Mouse (Mus musculus) ovary, postnatal 14 days (tissue): ENCODE results near the gene Fbxw11.
"Not testable (repeated sequence)": the region's sequence is repeated elsewhere in the genome, so short reads cannot be mapped to it uniquely, and the experiment has no call there.

Experiments used
- DNase-seq: peaks from one replicate; pipeline ENCODE4 v3.0.0; 2022; ENCODE audit warnings: low spot score

Gene Fbxw11

DNA sequence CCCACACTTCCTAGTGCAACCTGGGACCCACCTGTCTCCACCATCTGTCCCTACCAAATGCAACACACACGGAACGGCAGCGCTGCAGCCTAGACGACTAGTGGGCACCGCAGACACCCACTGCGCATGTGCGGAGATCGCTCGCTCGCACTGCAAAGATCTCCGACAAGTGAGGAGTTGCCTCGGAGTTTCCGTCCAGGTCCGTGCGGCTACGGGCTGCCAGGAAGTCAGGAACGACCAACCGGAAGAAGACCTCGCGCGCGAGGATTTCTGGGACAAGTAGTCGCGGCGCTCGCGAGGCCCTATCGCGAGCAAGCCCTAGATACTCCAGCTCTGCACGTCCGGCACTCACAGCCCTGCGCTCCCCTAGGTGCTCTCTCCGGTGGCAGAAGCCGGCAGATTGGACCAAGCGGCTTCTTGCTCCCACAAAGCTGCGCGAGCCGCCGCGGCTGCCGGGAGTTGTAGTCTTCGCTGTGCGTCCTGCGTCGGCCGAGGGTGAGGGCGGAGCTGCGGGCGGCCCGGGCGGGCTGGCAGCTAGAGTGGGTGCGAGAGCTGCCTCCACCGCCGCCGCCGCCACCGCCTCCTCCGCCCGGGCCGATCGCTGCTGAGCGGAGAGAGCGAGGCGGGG is at the start of gene Fbxw11:
Gene Fbxw11, plus strand, starts transcription at position 476 of the 628 bp plus-strand sequence.
- peak; percentile 85 for DNase-seq

DNA sequence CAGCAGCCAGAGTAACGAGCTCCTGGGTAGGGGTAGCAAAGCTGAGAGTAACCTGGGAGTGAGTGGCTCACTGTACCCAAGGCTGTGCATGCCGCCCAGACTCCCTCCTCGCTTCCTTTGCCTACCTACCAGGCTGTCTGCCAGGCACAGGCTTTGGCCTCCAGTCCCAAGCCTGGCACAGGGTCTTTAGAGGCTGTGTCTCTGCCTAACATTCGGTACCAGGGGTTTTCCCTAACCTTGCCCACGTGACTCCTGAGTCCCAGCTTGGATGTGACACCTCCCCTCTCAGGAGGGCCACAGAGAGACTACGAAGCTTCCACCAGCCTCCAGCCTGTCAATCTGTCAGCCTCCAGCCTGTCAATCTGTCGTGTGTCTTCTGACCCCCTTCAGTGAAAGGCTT is 49.4 kb upstream of the Fbxw11 start:
- no peak for DNase-seq

DNA sequence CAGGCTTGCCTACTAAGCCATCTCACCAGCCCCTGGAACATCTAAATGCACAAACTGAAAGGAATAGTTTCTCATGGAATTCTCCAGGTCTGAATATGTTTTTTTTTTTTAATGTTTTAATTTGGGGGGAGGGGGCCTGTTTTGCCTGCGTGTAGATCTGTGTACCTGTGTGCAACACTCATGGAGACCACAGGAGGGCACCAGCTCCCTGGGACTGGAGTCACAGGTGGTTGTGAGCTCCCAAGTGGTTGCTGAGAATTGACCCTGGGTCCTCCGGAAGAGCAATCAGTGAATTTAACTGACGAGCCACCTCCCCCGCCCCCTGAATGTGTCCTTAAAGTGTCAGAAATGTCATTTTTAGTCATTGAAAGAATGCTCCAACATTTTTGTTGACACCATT is 48.4 kb upstream of the Fbxw11 start:
- no peak for DNase-seq

DNA sequence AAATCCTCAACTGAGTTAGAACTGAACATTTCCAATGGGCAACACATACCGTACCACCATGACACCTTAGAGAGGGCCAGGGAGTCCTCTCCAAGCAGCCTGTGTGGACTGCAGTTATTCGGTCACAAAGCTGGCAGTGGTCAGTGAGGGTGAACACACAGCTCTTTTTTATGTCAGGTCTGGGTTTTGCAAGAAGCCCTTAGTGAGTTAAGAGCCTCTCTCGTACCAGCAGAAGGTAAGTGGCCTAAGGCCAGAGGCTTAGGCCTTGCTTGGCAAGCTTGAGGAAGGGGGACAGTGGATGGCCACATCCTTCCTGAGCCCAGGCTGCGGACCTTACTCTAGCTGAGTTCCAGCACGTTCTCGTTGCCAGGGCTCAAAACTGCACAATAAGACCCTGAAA is 42.2 kb upstream of the Fbxw11 start:
- no peak for DNase-seq

DNA sequence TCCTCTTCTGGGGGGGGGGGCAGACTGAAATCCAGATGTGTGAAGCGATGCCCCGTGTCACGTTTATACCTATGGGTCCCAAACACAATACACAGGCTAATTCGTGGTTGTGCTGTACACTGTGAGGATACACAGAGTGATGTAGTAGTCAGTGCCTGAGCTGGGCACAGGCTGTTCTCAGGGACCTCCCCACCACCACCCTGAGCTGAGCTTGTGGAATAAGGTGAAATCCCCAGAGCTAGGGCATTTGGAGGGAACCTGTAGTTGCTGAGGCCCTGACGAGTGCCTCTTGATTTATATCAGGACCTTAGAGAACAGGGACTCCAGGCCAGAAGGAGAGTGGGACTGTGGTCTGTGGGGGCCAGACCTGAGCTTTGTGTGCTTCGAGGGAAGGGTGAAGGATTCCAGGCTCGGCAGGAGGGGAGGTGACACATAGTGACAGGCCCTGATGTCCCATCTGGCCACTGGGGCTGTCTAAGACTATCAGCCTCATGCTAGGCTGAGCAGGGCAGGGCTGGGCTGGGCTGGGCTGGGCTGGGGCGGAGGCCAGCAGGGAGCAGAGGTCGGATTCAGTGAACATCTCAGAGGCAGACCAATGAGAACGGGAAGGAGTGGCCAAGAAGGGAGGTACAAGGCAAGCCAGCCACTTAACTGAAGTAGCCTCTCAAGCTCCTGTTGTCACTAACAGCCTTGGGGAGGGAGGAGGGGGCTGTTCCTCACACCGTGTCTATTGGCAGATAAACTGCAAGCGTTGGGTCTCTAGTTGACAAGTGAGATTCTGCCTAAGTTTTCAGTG is 40.8 kb upstream of the Fbxw11 start:
- no peak for DNase-seq

DNA sequence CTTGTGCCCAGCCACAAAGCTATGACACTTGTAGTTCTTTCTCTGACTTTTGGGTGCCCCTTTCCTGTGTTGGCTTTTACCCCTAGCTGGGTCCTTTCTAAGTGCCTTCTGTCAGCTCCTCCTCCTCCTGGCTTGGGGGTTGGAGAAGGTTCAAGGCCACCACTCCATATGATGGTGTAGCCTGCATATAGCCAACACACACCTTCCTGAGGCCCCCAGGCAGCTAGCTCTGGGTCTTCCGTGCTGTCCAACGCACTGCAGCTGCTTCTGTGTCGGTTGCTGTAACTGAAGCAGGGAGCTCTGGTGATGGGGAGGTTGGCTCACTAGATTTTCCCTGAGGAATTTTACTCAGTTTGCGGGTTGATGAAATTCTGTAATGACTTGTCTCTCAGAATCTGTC is 37.9 kb upstream of the Fbxw11 start:
- no peak for DNase-seq

DNA sequence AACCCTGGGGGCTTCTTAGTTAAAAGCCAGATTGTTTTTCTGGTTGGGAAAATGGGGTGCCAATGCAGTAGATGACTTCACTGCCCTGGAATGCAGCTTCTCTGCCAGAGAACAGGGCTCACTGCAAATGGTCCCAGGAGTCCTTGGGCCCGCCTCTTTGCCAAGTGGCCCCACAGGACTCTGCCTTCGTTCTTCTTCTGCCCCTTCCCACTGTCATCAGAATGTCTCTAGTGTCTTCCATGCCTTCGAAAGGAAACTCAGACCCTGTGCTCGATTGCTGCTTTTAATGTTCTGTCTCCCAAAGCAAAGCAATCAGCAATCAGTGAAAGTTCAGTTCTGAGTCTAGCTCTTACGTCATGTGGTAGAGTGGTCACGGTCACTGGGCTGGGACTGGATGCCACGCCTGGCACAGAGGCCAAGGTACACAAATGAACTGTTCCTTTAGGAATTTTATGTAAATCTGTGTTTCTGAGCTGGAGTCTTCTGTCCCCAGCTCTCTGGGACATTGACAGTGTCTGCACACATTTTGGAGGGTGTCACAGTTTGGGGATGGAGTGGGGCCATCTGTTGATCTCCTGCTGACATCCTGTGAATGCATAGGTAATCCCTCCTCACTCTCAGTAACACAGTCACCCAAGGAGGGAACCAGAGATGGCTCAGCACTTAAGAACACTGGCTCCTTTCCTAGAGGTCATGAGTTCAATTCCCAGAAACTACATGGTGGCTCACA is 37.2 kb upstream of the Fbxw11 start:
- no peak for DNase-seq

DNA sequence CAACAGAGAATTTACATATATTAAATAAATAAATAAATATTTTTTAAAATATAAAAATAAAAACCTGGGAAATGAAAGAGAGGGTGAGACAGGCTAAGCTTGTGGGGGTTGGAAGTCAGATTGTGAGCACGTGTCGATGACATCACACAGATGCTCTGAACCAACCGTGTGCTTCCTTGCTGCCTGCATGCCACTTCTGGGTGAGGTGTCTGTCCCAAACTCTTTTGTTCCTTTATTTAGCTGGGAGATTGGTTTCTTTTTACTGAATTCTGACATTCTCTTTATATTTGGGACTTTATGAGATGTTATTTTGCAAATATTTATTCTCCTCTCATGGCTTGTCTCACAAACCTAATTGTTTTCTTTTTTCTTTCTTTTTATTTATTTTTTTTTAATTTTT is 36.6 kb upstream of the Fbxw11 start:
- no peak for DNase-seq

DNA sequence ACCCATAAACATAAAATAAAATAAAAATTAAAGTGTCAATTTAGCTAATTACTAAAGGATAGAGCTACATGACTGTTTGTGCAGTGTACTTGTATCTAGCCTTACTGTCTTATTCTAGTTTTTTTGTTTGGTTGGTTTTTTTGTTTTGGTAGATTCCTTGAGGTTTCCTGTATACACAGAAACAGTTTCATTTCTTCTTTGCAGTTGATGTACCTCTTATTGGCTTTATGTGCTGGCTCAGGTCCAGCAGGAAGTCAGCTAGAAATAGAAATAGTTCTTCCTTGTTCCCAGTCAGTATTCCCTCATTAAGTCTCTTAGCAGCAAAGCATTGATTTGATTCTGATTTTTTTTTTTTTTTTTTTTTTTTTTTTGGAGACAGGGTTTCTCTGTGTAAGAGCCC is 35.2 kb upstream of the Fbxw11 start:
- no peak for DNase-seq

DNA sequence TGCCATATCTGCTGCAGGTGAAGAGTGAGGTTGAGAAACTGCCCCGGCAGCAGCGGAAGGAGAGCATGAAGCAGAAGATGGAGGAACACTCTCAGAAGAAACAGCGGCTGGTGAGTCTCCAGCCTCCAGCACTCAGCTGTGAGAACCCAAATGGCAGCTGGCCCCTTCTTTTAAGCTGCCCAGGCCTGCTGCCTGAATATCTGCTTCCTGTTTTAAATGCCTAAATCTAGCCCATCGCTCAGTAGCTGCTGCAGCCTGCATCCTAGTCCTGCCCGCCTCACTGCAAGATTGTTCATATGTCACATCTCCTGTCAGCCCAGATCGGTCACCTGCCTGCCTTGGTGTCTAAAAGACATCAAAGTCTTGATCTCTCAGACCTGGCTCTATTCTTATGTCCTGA is 31.9 kb upstream of the Fbxw11 start:
- DNase-seq, result no peak

DNA sequence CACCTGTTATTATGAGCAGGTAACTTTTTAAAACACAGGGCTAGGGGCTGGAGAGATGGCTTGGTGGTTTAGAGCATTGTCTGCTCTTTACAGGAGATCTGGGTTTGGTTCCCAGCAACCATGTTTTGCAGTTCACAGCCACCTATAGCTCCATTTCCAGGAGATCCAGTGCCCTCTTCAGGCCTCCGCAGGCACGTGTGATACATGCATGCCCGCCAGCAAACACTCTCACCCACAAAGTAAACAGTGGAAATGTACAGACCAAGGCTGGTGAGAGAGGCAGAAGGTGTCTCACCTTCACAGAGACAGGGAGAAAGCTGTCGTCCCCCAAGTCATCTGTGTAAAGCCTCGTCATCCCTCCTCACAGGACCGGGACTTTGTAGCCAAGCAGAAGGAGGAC is 30.2 kb upstream of the Fbxw11 start:
- no peak for DNase-seq

DNA sequence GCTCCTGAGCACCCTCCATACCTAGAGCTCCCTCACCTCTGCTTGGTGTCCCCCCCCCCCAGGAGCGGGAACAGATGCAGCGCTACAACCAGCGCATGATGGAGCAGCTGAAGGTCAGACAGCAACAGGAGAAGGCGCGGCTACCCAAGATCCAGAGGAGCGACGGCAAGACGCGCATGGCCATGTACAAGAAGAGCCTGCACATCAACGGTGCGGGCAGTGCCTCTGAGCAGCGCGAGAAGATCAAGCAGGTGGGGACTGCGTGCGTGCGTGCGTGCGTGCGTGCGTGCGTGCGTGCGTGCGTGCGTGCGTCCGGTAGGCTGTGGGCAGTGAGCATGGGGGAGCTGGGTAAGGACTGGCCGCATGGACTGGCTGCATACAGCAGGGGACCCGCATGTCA is 28.1 kb upstream of the Fbxw11 start:
- no peak for DNase-seq

DNA sequence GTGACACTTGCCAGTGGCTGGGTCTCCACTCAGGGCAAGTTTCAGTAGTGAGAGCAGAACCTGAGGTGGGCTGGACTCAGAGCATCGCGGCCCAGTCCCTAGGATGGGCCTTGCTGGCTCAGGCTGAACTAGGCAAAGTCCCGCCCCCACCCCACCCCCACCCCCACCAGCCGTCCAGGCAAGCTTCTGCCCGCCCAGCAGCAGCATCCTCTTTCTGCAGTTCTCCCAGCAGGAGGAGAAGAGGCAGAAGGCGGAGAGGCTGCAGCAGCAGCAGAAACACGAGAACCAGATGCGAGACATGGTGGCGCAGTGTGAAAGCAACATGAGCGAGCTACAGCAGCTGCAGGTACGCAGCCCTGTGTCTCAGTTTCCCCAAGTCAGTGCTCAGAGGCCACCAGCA is 27.0 kb upstream of the Fbxw11 start:
- no peak for DNase-seq

DNA sequence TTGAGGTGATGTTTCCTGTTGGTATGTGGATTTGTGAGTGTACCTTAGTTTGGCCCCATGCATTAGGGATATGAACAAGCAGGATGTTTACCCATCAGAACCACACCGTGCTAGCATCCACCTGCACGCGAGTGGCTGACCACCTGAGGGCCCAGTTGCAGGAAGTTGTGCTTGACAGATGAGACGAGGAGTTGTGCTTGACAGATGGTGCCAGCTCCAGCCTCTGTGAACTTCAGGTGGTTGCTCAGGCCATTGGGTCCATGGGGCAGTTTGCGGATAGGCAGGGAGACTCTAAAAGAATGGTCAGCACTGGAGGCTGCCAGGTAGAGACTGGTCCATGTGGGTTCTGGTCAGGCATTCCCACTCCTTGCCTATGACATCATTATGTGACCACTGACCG is 26.4 kb upstream of the Fbxw11 start:
- DNase-seq, result no peak

DNA sequence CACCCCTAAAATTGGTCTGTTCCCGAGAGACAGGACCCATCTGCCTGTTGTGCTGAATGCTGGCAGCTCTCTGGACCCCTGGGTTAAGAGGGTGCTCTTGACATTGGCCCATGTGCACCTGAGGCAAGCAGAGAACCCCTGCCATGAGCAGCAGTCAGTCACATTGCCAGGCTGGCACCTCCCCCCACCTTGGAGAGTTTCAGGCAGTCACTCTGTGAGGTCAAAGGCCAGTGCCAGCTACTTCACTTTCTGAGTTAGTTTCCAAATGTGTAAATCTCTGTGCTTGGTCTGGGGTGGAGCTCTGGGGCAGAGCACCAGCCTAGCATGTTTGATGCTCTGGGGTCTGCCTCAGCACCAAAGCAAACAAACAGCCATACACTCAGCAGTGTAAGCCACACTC is 24.5 kb upstream of the Fbxw11 start:
- DNase-seq, result no peak

DNA sequence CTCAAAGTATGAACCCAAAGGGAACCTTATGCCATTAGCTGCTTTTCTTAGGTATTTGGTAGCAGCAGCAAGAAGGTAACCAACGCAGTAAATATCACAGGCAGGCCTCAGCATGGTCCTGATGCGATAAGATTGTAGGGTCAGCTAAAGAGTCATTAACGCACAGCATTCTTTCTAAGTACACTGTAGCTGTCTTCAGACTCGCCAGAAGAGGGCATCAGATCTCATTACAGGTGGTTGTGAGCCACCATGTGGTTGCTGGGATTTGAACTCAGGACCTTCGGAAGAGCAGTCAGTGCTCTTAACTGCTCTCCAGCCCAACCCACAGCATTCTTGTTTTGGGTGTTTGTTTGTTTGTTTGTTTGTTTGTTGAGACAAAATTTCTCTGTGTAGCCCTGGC is 23.9 kb upstream of the Fbxw11 start:
- DNase-seq, result not testable (repeated sequence)

DNA sequence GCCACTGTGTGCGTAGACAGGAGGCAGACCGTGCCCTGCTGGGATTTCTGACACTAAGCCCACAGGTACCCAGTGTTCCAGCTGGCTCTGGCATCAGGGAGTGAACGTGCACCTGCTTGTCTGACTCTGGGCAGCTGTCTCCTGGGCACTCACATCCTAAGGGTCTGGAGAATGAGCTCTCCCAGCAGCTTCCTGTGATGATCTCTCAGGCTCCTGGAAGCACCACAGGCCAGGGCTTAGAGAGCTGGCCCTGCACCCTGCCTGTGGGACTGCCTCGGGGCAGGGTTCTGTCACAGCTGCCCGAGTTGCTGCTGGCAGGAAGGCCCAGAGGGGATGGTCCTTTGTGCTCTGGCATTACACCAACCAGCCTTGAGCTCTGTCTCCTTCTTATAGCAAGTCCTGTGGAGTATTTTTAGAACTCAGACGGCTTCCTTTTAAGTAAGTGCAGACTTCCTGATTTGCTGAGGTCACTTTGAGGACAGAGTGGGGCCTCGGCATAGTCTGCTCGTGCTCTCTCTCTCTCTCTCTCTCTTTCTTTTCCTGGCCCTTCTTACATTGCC is 23.2 kb upstream of the Fbxw11 start:
- DNase-seq, result no peak

DNA sequence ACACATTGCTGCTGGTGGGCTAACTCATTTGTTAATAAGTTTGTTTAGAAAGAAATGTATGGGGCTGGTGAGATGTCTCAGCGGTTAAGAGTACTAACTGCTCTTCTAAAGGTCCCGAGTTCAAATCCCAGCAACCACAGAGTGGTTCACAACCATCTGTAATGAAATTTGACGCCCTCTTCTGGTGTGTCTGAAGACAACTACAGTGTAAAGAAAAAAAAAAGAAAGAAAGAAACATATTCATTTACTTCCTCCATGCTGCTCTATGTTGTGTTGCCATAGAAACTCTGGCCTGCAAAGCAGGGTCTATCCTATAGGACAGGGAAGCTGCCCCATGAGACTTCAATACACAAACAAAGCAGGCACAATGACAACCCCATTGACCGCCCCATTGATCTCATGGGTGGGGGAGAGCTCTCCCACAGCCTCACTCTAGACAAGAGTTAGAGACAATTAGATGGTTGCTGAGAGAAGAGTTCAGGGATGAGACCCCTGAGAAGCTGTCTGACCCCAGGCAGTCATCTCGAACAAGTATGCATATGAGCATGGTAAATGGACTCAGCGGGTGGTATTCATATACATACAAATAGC is 22.6 kb upstream of the Fbxw11 start:
- no peak for DNase-seq

DNA sequence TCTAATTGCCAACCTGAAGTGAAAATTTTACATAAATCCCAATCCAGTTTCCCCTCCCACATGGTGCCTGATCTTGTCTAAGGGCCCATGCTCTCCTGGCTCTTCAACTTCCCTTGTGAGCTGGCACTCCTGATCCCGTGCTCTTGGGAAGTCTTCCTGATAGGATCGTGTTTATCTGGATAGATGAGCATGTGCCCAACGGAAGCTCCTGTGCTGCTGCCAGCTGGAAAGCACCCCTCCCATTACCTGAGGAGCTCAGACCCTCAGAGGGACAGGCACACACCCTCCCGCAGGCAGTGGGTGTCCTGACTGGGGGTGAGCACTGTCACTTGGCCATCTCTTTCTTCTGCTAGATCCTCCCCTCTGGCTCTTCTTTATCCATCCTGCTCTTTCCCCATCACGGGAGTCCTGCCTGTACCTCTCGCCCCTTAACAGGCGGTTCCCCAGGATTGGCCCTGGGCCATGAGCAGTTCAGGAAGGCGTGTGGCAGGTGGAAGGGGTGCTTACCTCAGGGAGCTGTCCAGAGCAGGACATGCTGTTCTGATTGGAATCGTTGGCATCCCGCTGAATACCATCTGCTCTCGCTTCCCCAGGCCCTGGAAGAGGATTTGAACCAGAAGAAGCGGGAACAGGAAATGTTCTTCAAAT is 20.6 kb upstream of the Fbxw11 start:
- DNase-seq, result no peak

DNA sequence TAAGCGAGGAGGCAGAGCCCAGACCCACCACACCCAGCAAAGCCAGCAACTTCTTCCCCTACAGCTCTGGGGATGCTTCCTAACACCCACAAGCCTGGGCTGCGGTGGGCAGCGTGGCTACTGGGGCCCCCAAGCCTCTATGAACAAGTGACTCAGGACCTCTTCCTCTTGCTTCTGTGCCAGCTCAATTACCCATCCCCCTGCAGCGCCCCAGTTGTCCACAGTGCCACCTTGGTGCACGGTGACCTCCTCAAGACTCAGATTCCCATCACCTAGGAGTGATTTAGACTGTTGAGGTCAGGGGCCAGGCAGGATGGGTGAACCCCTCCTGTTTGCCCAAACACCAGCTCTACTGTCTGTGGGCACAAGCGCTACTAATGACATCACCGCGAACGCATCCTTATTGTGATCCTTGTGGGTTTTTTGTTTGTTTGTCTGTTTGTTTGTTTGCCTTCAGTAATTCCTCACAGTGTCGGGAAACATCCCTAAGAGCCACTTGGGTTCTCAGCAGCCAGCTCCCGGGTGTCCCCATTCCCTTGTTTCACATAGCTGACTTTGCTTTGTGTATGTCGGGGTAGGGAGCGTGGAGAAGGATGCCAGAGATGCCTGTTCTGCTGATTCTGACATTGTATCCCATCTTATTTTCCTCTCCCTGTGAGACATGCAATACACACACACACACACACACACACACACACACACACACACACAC is 19.9 kb upstream of the Fbxw11 start:
- DNase-seq, result no peak

DNA sequence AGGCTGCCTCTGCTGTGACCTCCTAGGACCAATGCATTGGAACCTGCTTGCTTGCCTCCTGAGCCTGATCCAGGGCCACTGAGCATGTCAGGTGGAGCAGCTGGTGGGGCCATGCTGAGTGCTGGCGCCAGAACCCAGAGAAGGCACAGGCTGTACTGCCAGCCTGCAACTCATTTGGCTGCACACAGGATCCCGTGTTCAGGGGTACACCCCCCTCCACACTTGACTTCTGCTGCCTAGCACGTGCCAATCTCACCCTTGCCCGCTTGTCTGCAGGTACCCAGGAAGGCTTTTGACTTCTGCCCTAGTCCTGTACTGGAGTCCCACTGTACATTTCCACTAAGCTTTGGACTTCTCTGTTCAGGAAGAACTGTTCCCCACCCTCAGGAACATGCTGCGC is 19.3 kb upstream of the Fbxw11 start:
- no peak for DNase-seq
